Mouse (Mus musculus) myocyte (in vitro differentiated cells): ENCODE results near the gene Bex3.

ENCODE experiments used
- POLR2A ChIP-seq: IDR thresholded peaks from one replicate; pipeline ENCODE4 v1.6.1; 2011; ENCODE audit warnings: low read depth, mild to moderate bottlenecking, control low read depth, moderate library complexity; ENCODE audit not compliant: insufficient read length
- POLR2AphosphoS2 ChIP-seq: IDR thresholded peaks from one replicate; pipeline ENCODE4 v1.6.1; 2011; ENCODE audit warnings: low read depth, control low read depth; ENCODE audit not compliant: insufficient read length

DNA sequence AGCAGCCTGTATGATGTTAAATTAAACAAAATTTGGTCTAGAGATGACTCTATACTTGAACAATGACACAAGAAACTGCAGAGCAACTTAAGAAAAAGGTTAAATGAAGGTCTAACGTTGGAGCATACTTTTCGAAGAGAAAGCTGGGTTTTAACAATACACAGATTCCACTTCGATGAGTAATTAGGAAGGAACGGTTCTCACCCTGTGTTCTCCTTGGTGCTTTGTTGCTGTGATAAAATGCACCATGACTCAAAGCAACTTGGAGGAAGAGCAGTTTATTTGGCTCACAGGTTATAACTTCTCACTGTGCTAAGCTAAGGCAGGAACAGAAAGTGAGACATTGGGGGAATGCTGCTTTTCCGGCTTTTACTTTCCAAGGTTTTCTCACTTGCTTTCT is 2.3 kb upstream of the Bex3 start:
- TF ChIP-seq POLR2A (no peak), POLR2AphosphoS2 (no peak)
